Mouse (Mus musculus) midbrain, embryonic 10.5 days (tissue): Measurements from ENCODE around the gene Wdfy1. TPM values are rescaled to one million over a fixed set of nuclear protein-coding genes. Genes with fewer than 3 reads are reported as not detected.

Source experiments
- DNase-seq: peaks from one replicate; pipeline ENCODE4 v3.0.0-alpha.2; 2017; ENCODE audit warnings: low spot score
- H3K27ac ChIP-seq: fragments of 300-500 bp; sonication (generic); replicated peaks from 2 replicates; pipeline ENCODE4 v1.5.1; 2016; ENCODE audit warnings: mild to moderate bottlenecking
- H3K27me3 ChIP-seq: fragments of 300-500 bp; sonication (generic); 2 replicates; pipeline ENCODE4 v1.6.1; 2016; ENCODE audit warnings: low read depth, mild to moderate bottlenecking; ENCODE audit not compliant: poor library complexity, severe bottlenecking
- H3K36me3 ChIP-seq: fragments of 300-500 bp; sonication (generic); 2 replicates; pipeline ENCODE4 v1.6.1; 2016; ENCODE audit warnings: mild to moderate bottlenecking, moderate library complexity
- H3K4me1 ChIP-seq: fragments of 300-500 bp; sonication (generic); 2 replicates; pipeline ENCODE4 v1.6.1; 2016
- H3K4me3 ChIP-seq: fragments of 300-500 bp; sonication (generic); 2 replicates; pipeline ENCODE4 v1.5.1; 2016; ENCODE audit warnings: mild to moderate bottlenecking, moderate library complexity
- H3K9me3 ChIP-seq: fragments of 300-500 bp; sonication (generic); replicated peaks from 2 replicates; pipeline ENCODE4 v1.6.1; 2016; ENCODE audit warnings: mild to moderate bottlenecking
- WGBS: fragments of 180-500 bp; shearing (Covaris S2); methylation state at CpG from one replicate; pipeline ENCODE4 v1.1.7; 2016; 5-methylcytosine and 5-hydroxymethylcytosine counted together
- polyA plus RNA-seq: library from polyadenylated mRNA; unstranded; fragments of >200 nt; fragmentation: Nextera tagmentation; extraction: Ambion mirVana; gene quantifications from 2 replicates; pipeline ENCODE4 v1.2.1, GENCODE M21; 2016

The Wdfy1 gene
- 37.5 and 46.4 TPM in 2 replicates for polyA plus RNA-seq

DNA sequence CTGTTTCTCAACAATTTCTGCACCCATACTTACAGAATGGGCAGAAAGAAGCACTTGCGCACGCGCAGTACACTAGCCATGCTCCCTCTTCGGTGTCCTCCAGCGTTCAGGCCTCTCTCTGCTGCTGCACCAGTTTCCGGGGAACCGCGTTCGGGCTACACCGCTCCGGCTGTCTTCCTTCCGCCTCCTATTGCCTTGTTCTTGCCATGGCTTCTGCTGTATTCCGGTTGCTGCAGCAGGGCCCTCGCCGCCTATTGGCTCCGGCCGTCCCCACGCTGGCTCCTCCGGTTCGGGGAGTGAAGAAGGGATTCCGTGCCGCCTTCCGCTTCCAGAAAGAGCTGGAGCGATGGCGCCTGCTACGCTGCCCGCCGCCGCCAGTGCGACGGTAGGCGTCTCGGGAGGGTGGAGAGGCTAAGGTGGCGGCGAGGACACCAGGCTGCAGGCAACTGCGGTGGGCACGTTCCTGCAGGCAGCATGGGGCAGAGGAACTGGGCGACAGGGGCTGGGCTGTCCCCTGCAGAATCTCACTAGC, at the start of gene Wdfy1, which contains the start of gene Mrpl44:
Wdfy1 (minus strand) TSS at position 217 of the 532 bp plus-strand sequence.
Mrpl44 (plus strand) TSS at position 92 of the 532 bp plus-strand sequence.
- under 1% methylated on average over 38 of the region's 38 CpGs for WGBS
- Histone ChIP-seq H3K27me3 (no peaks in the 10 kb centered on the region), H3K9me3 (no peaks in the 10 kb centered on the region), H3K27ac (peak within 1 kb of the TSS; percentile 94), H3K36me3 (peaks cover 34% of the 10 kb centered on the region), H3K4me3 (peak within 1 kb of the TSS; percentile 82), H3K4me1 (peaks cover 7% of the 10 kb centered on the region)
- DNase-seq, result peak; percentile 98

DNA sequence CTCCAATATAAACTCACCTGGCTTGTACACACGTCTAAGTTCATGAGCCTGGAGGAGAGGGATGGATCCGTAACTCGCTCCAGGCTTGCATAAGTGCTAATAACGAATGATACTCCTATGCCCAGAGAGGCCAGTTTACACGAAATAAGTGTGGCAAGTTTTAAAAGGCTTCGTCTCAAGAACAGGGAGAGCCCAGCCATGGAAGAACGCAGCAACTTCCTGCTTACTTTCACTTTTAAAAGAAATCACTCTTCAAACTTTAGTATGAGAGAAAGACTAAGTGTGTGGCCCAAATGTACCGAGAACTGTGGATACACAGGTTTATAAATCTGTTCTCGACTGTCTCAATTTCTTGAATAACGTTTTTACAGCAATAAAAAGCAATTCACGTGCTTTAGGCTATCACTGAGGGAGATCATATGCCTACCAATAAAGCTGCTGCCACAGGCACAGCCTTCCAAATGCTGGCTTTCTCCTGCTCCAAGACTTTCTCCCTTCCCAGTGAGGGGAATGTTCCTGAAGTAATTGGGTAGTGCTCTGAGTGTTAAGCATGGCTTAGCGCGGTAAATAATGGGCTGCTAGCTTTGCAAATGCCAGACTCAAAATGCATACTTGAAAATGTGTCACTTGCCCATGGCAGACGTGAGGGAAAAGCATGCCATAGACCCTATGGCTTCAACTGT, 48.1 kb upstream of the Wdfy1 start:
- H3K27ac ChIP-seq, result no peak overlapping the region
- H3K4me1 ChIP-seq, result no peaks in the 10 kb centered on the region
- no peaks in the 10 kb centered on the region for H3K9me3 ChIP-seq
- peaks cover 7% of the 10 kb centered on the region for H3K36me3 ChIP-seq
- no peak overlapping the region for H3K4me3 ChIP-seq
- no peaks in the 10 kb centered on the region for H3K27me3 ChIP-seq
- DNase-seq, result no peak
- WGBS, result 82% methylated on average over 14 of the region's 14 CpGs

- H3K27ac ChIP-seq, result no peak overlapping the region
- H3K4me1 ChIP-seq, result no peaks in the 10 kb centered on the region
- no peak overlapping the region for H3K4me3 ChIP-seq
- H3K36me3 ChIP-seq, result peaks cover 7% of the 10 kb centered on the region
- 87% methylated on average over 13 of the region's 13 CpGs for WGBS
- H3K9me3 ChIP-seq, result no peaks in the 10 kb centered on the region
- H3K27me3 ChIP-seq, result no peaks in the 10 kb centered on the region
- no peak for DNase-seq
These were observed 47.0 kb upstream of the Wdfy1 start for GRCm38 (mm10) chr1:79822806-79823525.

GRCm38 (mm10) chr1:79819296-79819879, 43.4 kb upstream of the Wdfy1 start:
- Histone ChIP-seq H3K36me3 (peaks cover 7% of the 10 kb centered on the region), H3K27me3 (no peaks in the 10 kb centered on the region), H3K4me1 (no peaks in the 10 kb centered on the region), H3K9me3 (no peaks in the 10 kb centered on the region), H3K27ac (no peak overlapping the region), H3K4me3 (no peak overlapping the region)
- DNase-seq, result no peak
- 92% methylated on average over 11 of the region's 11 CpGs for WGBS

DNA sequence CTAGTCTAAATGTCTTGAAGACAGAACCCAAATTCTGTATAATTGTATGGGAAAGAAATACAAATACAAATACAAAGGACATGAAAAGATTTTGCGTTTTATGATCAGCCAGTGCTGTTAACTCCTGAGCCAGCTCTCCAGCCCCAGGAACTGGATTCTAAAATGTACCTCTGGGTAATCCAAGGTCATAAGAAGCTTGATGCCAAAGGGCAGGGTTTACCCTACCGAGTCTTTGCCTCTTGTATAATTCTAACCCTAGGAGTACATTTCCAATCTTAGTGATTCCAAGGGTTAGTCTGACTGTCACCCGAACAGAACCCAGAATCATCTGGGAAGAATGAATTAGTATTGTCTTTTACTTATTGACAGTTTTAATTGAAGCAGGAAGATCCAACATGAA, 39.5 kb upstream of the Wdfy1 start:
- Histone ChIP-seq H3K27me3 (no peaks in the 10 kb centered on the region), H3K9me3 (no peaks in the 10 kb centered on the region), H3K27ac (no peak overlapping the region), H3K36me3 (no peaks in the 10 kb centered on the region; the same call in 1 of the 2 replicates), H3K4me1 (no peaks in the 10 kb centered on the region), H3K4me3 (no peak overlapping the region)
- DNase-seq, result no peak
- 89% methylated on average over 3 of the region's 3 CpGs for WGBS

DNA sequence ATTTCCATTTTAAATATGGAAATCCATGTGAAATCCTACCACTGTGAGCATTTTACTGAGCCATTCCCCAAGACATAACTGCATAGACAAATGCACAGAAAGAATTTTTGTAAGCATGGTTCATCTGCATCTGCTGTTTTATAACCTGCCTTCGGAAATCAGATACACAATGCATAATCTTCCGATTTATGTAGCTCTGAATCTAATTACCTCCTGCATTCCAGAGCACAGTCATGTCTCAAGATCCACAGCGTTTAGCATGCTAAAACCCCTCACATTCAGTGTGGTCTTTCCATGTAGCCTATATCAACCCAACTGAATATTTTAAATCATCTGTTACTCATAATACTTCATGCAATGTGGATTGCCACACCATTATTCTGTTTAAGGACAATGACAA, 33.5 kb upstream of the Wdfy1 start:
- WGBS, result 91% methylated on average over 3 of the region's 3 CpGs
- DNase-seq, result no peak
- H3K9me3 ChIP-seq, result no peaks in the 10 kb centered on the region

GRCm38 (mm10) chr1:79806865-79807264, 30.9 kb upstream of the Wdfy1 start:
- no peak overlapping the region for H3K27ac ChIP-seq
- 92% methylated on average over 5 of the region's 5 CpGs for WGBS
- no peak for DNase-seq
- no peaks in the 10 kb centered on the region for H3K9me3 ChIP-seq
- no peaks in the 10 kb centered on the region for H3K4me1 ChIP-seq
- H3K4me3 ChIP-seq, result no peak overlapping the region
- H3K27me3 ChIP-seq, result no peaks in the 10 kb centered on the region
- 0 out of 2 replicates have a peak, but pooled peaks cover 4% of the 10 kb centered on the region for H3K36me3 ChIP-seq

More for the DNA sequence above, 33.5 kb upstream of the Wdfy1 start:
- no peaks in the 10 kb centered on the region for H3K36me3 ChIP-seq
- no peak overlapping the region for H3K4me3 ChIP-seq
- no peak overlapping the region for H3K27ac ChIP-seq
- no peaks in the 10 kb centered on the region for H3K4me1 ChIP-seq
- H3K27me3 ChIP-seq, result no peaks in the 10 kb centered on the region

- Histone ChIP-seq H3K27me3 (no peaks in the 10 kb centered on the region), H3K4me3 (no peak overlapping the region), H3K36me3 (0 out of 2 replicates have a peak, but pooled peaks cover 11% of the 10 kb centered on the region), H3K9me3 (no peaks in the 10 kb centered on the region), H3K27ac (no peak overlapping the region), H3K4me1 (no peaks in the 10 kb centered on the region)
- 94% methylated on average over 7 of the region's 7 CpGs for WGBS
- DNase-seq, result no peak
These were observed 27.7 kb upstream of the Wdfy1 start for GRCm38 (mm10) chr1:79803614-79804013.

GRCm38 (mm10) chr1:79802858-79803427, 27.0 kb upstream of the Wdfy1 start:
- no peak for DNase-seq
- Histone ChIP-seq H3K27ac (no peak overlapping the region), H3K4me1 (no peaks in the 10 kb centered on the region), H3K36me3 (0 out of 2 replicates have a peak, but pooled peaks cover 11% of the 10 kb centered on the region), H3K27me3 (no peaks in the 10 kb centered on the region), H3K9me3 (no peaks in the 10 kb centered on the region), H3K4me3 (no peak overlapping the region)
- WGBS, result 85% methylated on average over 11 of the region's 11 CpGs

- H3K27ac ChIP-seq, result no peak overlapping the region
- no peaks in the 10 kb centered on the region for H3K9me3 ChIP-seq
- H3K4me3 ChIP-seq, result no peak overlapping the region
- 0 out of 2 replicates have a peak, but pooled peaks cover 7% of the 10 kb centered on the region for H3K36me3 ChIP-seq
- WGBS, result 96% methylated on average over 3 of the region's 3 CpGs
- no peak for DNase-seq
- no peaks in the 10 kb centered on the region for H3K4me1 ChIP-seq
- no peaks in the 10 kb centered on the region for H3K27me3 ChIP-seq
These were observed 21.1 kb upstream of the Wdfy1 start for GRCm38 (mm10) chr1:79797084-79797483.

- Histone ChIP-seq H3K9me3 (no peaks in the 10 kb centered on the region), H3K27ac (no peak overlapping the region), H3K4me1 (no peaks in the 10 kb centered on the region), H3K4me3 (no peak overlapping the region), H3K27me3 (no peaks in the 10 kb centered on the region), H3K36me3 (peaks cover 22% of the 10 kb centered on the region)
- no peak for DNase-seq
- WGBS, result 75% methylated on average over 7 of the region's 7 CpGs
These were observed 10.5 kb upstream of the Wdfy1 start for GRCm38 (mm10) chr1:79786267-79786927.

DNA sequence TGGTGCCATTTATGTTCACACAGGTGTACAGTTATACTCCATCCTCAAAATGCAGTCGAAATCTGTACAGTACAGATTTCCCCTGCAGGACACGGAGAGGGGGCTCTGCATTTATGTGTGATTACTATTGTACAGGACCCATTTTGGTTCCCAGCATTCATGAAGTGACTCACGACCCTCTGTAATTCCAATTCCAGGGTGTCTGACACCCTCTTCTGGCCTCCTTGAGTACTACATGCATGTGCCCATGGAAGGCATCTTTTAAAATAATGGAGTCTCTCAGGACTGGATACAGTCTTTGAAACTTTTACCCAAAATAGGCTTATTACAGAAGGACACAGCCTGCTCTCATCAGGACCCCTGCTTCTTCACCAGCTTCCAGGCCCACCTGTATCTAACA, 6.5 kb upstream of the Wdfy1 start:
- Histone ChIP-seq H3K4me1 (no peaks in the 10 kb centered on the region), H3K4me3 (no peak overlapping the region), H3K9me3 (no peaks in the 10 kb centered on the region), H3K36me3 (peaks cover 60% of the 10 kb centered on the region), H3K27me3 (no peaks in the 10 kb centered on the region), H3K27ac (no peak overlapping the region)
- 81% methylated on average over 3 of the region's 3 CpGs for WGBS
- DNase-seq, result no peak
